Mouse (Mus musculus) adrenal gland (tissue): ENCODE measurements at regions not wholly inside any gene's neighbourhood (a gene's known extent, or its start where the extent isn't known, plus 50 kb on each side); places are given as distances from the start of the nearest gene placed in this dataset.

Experiments
- intact Hi-C: fragments of 180-260 bp; cut with DNase I; formaldehyde crosslinking; loops from one replicate; pipeline ENCODE4 v1.15.1; 2025

- intact Hi-C loops: no loop called here
These were observed 313.3 kb upstream of the Vrk2 start for GRCm38 (mm10) chr11:26907099-26907498.

- intact Hi-C loops: no loop called here
These were observed 287.8 kb upstream of the Vrk2 start for GRCm38 (mm10) chr11:26881635-26882034.
